Mouse (Mus musculus) cerebellum, adult 9-10 months (tissue): ENCODE data around the gene Cphx2.
"Not testable (repeated sequence)": the region's sequence is repeated elsewhere in the genome, so short reads cannot be mapped to it uniquely, and the experiment has no call there.

ENCODE experiments used
- DNase-seq: peaks from one replicate; pipeline ENCODE4 v3.0.0; 2022

Cphx2 gene

DNA sequence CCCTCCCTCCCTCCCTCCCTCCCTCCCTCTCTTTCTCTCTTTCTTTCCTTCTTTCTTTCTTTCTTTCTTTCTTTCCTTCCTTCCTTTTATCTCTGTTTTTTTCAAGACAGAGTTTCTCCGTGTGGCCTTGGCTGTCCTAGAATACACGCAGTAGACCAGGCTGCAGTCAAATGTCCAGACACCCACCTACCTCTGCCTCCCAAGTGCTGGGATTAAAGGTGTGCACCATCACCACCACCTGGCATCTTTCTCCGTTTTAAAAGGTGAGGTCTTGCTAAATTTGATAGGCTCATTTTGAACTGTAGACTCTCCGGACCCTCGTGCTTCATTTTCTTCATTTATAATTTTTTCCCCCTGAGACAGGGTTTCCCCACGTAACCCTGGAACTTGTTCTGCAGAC is at the start of gene Cphx2:
Cphx2 (plus strand) TSS at position 301 of the 400 bp plus-strand sequence.
- not testable (repeated sequence) for DNase-seq

DNA sequence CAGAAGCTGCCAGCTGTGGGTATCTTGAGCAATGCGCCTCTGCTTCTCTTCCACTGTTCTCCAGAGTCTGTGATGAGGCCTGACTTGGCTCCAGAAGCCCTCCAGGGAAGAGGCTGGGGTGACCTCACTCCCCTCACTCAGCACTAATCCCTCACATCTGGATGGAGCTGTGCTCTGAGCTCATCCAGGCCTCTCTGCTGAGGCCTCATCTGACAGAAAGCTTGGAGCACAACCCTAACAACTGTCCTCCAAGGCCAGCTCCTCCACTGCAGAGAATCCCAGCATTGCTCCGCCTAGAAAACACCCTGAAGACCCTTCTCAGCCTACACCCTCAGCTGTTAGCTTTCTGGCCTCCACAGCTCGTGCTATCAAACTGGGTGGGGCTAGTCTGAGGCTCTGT is 47.0 kb upstream of the Cphx2 start:
- DNase-seq = not testable (repeated sequence)

DNA sequence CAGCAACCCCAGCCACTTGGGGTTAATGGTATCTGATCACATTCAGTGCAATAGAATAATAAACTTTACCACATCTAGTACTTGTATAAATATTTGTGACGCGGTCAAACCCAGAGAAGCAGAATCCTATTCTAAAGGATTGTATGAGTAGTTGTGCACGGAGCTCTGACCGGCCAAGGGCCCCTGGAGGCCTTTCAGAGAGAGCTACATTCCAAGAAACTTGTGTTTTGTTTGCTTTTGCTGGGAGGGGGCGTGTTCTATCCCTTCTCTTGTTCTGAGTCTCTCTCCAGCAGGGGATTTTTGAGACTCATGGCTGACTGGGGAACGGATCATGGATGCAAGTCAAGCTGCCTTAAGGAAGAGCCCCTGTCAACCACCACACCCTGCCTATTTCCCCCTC is 45.9 kb upstream of the Cphx2 start:
- DNase-seq = not testable (repeated sequence)

DNA sequence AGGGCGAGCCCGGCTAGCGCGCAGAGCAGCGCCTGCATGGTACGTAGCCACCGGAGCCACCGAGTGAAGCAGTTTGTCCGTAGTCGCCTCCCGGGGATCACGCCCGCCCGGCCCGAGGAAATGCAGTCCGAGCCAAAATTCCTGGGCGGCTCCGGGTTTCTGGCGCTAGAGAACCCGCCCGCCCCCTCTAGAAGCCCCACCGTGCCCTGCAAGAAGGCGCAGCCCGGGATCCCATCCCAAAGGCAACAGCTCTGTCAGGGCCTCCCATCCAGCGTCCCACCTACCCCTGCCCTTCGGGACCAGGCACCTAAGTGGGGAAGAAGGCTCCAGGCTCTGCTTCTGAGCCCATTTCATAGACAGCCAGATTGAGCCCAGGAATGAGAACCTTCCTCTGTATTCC is 38.7 kb upstream of the Cphx2 start, which contains the start of gene Gm9780:
Gm9780 (minus strand) TSS at position 101 of the 400 bp plus-strand sequence.
- not testable (repeated sequence) for DNase-seq

DNA sequence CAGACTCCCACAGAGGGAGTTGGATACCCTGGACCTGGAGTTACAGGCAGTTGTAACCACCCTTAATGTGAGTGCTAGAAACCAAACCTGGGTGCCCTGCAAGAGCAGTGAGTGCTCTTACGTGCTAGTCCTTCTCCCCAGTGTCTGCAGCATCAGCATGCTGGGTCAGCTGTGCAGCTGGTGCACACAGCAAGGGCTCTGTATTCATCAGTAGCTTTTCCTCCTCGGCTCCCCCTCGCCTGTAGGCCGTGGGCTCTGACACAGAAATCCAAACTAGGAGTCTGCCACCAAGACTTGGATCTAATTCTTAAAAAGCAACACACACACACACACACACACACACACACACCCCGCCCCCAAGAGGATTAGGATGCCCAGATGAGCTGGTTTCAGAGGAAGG is 36.3 kb upstream of the Cphx2 start:
- not testable (repeated sequence) for DNase-seq

DNA sequence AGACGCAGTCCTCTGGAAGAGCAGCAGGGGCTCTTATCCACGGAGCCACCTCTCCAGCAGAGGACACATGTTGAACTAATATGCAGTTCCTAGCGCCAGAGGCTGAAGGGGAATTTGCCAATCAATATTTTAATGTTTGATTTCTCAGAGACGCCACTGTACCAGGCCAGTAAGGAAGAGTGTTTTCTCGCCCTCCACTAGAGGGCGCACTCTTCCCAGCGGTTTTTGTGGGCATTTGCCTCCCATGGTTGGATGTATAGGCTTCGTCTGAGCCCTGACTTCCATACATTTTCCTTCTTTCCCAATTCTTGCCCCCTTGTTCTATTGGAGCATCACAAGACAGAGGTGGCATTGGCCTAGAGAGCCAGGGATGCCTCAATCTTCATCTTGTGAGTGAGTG is 34.3 kb upstream of the Cphx2 start:
- not testable (repeated sequence) for DNase-seq

DNA sequence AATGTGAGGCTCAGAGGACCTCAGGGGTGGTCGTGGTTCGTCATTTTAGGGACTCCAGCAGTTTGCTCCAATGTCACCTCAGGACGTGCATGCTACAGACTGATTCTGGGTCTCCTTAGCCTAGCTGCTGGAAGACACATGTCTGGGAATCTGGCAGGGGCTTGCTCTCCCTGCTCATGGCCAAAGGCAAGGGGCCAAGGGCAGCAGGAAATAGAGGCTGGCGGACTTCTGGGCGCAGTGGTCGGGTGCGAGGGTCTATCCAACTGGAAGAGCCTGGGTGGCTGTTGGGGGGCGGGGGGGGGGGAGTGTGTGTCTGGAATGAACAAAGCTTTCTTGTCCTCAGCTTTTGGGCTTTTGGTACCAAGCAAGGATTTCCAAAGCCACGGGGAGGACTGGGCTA is 32.5 kb upstream of the Cphx2 start:
- not testable (repeated sequence) for DNase-seq

DNA sequence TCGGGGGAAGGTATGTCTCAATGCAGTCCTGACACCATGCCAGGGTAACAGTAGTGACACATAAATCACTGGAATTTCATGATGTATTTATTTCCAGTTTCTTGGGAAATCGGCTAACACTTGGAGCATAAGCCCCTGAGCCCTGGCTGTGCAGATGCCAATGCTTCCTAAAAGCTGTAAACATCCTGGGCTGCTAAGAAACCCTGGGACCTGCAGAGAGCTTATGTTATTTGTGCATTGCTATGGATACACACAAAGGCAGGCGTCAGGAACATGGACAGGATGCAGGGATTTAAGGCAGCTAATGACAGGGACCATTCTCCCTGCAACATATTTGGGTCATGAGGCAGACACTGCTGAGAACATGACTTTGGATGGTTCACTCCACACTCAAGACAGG is 23.1 kb upstream of the Cphx2 start:
- not testable (repeated sequence) for DNase-seq

DNA sequence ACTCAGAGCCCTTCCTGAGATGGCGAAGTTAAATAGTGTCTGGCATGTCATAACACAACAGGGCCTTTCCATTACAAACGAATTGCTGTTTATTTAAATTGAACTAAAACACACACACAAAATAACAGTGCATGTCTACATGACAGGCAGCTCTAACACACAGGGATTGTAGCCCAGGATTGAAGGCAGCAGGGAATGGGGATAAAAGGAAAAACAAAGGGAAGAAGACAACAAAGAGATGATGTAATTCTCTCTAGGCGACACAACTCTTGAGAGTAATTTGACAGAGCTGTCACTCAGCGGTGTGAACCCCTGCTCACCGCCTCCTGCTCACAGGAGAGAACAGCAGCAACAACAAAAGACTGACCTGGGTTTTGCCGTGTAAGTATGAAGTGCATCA is 22.0 kb upstream of the Cphx2 start:
- DNase-seq = not testable (repeated sequence)

DNA sequence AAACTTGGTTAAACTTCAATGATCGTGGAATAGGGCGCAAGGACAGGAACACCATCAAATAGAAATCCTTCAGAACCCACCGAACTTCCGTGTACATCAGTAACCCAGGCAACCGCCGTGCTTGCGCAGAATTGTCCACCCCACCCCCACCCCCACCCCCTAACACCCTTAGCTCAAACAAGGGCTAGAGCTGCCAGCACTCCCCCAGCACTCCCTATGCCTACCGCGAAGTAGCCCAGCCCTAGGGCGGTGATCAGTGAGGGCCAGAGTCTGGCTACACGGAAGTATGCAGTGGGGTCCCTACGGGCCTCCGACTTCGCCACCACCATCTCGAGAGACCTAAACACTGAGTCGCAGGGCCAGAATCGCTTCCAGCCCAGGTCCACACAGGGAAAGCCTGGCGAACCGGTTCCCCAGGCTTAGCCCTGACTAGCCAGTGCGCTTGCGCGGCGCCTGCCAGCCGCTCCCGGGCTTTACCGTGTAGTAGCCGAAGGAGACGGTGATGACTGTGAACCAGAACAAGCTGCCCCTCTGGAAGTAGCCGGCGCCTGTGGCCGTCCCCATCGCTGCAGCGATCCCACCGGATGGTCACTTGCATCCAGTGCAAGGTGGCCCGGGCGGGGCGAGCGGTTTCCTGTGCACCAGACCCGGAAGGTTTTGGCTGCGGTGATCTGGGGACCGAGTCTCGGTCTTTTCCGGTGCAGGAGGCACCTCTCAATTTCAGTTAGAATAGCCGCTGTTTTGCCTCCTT is 14.6 kb upstream of the Cphx2 start:
- not testable (repeated sequence) for DNase-seq

DNA sequence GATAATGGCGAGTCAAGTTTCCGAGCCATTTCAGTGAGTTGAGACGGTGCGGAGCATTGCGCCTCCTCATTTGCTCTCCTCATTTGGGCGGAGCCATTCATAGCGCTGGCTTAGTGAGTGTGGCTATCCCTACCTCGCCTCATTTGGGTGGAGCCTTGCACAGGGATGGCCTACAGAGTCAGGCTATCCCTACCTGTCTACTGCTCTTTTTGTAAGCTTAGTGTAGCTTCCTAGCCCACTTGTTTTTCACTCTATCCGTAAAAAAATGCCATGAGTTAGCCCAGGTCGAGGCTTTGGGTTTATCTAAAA is 14.0 kb upstream of the Cphx2 start, which contains the start of gene Tmem254c:
Tmem254c (minus strand) TSS at position 31 of the 309 bp plus-strand sequence.
- not testable (repeated sequence) for DNase-seq

DNA sequence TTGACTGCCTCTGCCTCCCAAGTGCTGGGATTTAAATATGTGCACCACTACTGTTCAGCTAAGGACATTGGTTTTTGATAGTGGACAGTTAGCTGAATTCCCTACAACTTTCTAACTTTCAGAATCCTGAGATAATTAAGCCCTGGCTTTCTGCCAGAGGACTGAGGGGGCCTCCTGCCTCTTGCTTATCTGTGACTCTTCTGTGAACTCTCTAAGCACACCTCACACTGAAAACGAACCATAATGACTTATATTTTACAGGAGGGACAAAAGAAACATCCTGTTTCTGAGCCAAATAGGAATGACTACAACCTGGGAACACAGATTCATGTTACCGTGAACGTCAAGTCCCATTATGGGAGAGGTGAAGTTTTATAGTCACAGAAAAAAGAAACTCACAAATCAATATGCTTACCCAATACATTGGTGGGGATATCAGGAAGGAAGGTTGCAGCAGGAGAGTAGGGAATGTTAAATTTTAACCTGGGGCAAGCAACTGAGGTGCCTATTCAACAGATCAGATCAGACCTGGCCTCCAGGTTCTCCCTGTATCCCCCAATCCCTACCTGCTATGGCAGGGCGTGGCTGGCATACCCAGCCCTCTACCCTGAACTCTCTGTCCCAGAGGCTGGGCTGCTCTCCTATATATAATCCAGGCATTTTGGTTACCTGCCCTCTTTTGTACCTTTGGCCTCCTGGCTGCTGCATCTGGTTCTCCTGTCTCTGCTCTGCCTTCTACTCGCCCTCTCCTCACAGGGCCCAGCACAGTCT is 4.5 kb upstream of the Cphx2 start:
- DNase-seq = not testable (repeated sequence)

DNA sequence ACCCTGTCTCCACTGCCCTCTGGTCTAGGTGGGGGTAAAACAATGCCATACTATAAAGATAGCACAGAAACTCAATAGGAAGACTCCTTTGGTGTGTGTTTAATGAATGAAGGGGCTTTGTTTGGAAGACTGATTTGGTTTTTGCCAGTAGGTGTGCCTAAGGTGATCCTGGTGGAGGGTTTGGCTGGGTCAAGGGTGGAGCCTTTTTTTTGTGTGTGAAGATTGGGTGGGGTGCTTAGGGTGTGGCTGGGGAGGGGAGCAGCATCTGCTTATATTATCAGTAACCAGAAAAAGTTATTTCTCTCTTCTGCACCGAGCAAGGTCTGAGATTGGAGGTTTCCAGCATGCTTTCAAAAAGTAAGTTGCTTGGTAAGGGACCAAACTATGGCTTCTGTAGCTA is 681 bp downstream of the Cphx2 start, which contains the start of gene Cphx3:
Cphx3 (plus strand) TSS at position 301 of the 400 bp plus-strand sequence.
- DNase-seq = not testable (repeated sequence)

DNA sequence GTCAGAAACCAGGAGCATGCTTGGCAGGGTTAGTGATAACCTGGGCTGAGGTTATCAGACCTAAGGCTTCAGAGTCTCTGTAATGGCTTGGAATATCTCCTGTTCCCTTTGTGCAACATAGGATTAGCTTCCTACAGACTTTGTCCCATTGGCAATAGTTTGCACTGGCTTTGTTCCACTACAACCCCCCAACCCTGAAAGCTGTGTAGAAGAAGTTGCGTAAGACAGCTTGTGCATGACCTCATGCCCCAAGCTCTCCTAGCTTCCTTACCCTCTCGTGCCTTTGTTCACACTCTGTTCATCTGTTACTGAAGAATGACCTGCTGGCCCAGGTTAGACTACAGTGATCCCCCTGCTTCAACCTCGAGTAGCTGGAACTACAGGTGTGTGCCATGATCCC is 16.3 kb downstream of the Cphx2 start:
- not testable (repeated sequence) for DNase-seq

DNA sequence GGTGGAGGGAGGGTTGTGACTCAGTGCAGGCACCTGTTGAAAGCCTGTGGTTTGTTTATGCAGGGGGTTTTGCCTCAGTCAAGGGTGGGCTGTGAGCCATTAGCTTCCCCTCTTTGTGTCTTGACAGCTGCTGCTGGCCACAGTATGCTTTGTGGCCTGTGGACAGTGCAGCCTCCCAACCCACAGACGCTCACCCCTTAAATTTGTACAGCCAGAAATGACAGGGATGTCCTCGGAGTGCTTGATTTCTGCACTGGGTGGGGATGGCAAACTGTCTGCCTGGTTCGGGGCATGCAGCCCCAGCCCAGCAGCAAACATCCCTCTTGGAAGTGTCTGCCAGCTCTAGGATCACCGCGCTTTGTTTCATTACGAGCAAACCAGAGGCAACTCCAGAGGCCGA is 36.8 kb downstream of the Cphx2 start, which contains the start of gene Duxbl2:
Duxbl2 (plus strand) TSS at position 200 of the 400 bp plus-strand sequence.
- not testable (repeated sequence) for DNase-seq

DNA sequence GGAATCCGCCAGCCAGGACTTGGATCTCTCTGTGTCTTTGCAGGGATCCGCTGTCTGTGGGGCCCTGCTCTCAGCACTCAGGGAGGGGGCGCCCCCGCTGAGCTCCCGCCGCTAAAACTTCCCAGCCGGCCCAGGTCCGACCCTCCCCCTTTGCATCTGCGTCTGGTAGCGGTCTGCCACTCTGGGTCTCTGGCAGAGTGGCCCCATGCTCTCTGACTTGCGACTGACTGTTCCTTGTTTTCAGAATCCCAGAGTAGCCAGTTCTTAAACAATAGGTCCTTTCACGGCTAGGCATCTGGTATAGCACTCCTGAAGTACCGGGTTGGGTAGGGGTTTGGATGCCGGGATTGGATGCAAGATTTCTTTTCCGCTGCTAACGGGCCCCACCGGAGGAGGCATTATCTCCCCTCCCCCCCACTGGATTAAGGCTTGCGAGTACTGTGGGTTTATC is 37.3 kb downstream of the Cphx2 start:
- not testable (repeated sequence) for DNase-seq

DNA sequence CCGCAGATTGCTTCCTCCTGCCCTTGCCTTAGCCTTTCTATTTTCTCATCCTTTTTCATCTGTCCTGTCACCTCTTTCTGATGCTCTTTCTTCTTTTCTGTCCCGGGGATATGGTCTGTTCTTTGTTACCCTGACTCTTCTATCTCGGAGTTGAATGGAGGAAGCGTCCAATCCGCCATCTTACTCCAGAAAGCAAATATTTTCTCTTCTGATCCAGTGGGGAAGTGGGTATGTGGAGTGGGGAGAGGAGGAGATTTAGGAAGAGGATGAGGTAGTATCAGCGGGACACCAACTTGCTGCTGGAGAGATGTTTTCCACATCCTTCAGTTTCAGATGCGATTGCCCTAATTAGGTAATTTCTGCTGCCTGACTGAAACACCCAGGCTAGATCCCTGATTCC is 37.8 kb downstream of the Cphx2 start:
- not testable (repeated sequence) for DNase-seq
